Mouse (Mus musculus): Measurements from ENCODE around the gene Tspan7. TPM values are rescaled to one million over a fixed set of nuclear protein-coding genes. Genes with fewer than 3 reads are reported as not detected.

Gene Tspan7
- polyA plus RNA-seq, 1 experiment from 2014 or later = 74.7 TPM

GRCm38 (mm10) chrX:10485664-10486211 is 780 bp downstream of the Tspan7 start:
- Histone ChIP-seq H3K36me3 (ENCODE audit: control insufficient read depth, insufficient read depth, low read length) (no peaks in the 10 kb centered on the region), H3K4me3 (ENCODE audit: low read depth, low read length) (peak overlapping the region; percentile 50), H3K27me3 (ENCODE audit: control insufficient read depth, insufficient read depth, low read length) (peaks cover 3% of the 10 kb centered on the region; the same call in 1 of the 2 replicates), H3K27ac (ENCODE audit: low read depth, low read length) (no peak overlapping the region), H3K9me3 (replicated peaks; ENCODE audit: control insufficient read depth, low read length) (no peaks in the 10 kb centered on the region), H3K9ac (ENCODE audit: low read depth, low read length) (peak overlapping the region; percentile 54; the same call in 1 of the 2 replicates), H3K4me2 (peak overlapping the region; percentile 64), H3K4me1 (ENCODE audit: control insufficient read depth, insufficient read depth, low read length) (no peaks in the 10 kb centered on the region)
- WGBS (ENCODE audit: insufficient replicate concordance) = 13% methylated on average over 27 of the region's 27 CpGs
- ATAC-seq (replicated peaks; ENCODE audit: insufficient number of reproducible peaks, low FRiP score, low TSS enrichment) = peak; percentile 80

- Histone ChIP-seq H3K9ac (ENCODE audit: low read depth, low read length) (no peak overlapping the region), H3K4me1 (ENCODE audit: control insufficient read depth, insufficient read depth, low read length) (no peaks in the 10 kb centered on the region; the same call in 1 of the 2 replicates), H3K4me3 (ENCODE audit: low read depth, low read length) (no peak overlapping the region), H3K9me3 (replicated peaks; ENCODE audit: control insufficient read depth, low read length) (no peaks in the 10 kb centered on the region), H3K27ac (ENCODE audit: low read depth, low read length) (no peak overlapping the region), H3K27me3 (ENCODE audit: control insufficient read depth, insufficient read depth, low read length) (no peaks in the 10 kb centered on the region), H3K36me3 (ENCODE audit: control insufficient read depth, insufficient read depth, low read length) (no peaks in the 10 kb centered on the region), H3K4me2 (no peak overlapping the region)
- no peak for ATAC-seq (replicated peaks; ENCODE audit: insufficient number of reproducible peaks, low FRiP score, low TSS enrichment)
- 72% methylated on average over 2 of the region's 2 CpGs for WGBS (ENCODE audit: insufficient replicate concordance)
Measured at GRCm38 (mm10) chrX:10498580-10498979, 13.6 kb downstream of the Tspan7 start.

- no peak overlapping the region for H3K4me3 ChIP-seq (ENCODE audit: low read depth, low read length)
Measured at GRCm38 (mm10) chrX:10502616-10503015, 17.7 kb downstream of the Tspan7 start.

GRCm38 (mm10) chrX:10514417-10514816 is 29.5 kb downstream of the Tspan7 start:
- no peak overlapping the region for H3K4me3 ChIP-seq (ENCODE audit: low read depth, low read length)
- no peaks in the 10 kb centered on the region for H3K9me3 ChIP-seq (replicated peaks; ENCODE audit: control insufficient read depth, low read length)
- H3K27me3 ChIP-seq (ENCODE audit: control insufficient read depth, insufficient read depth, low read length) = no peaks in the 10 kb centered on the region
- no peaks in the 10 kb centered on the region for H3K36me3 ChIP-seq (ENCODE audit: control insufficient read depth, insufficient read depth, low read length)
- no peak overlapping the region for H3K9ac ChIP-seq (ENCODE audit: low read depth, low read length)
- H3K4me2 ChIP-seq = no peak overlapping the region
- H3K4me1 ChIP-seq (ENCODE audit: control insufficient read depth, insufficient read depth, low read length) = no peaks in the 10 kb centered on the region
- 38% methylated on average over 5 of the region's 5 CpGs for WGBS (ENCODE audit: insufficient replicate concordance)
- no peak overlapping the region for H3K27ac ChIP-seq (ENCODE audit: low read depth, low read length)
- ATAC-seq (replicated peaks; ENCODE audit: insufficient number of reproducible peaks, low FRiP score, low TSS enrichment) = no peak

More at GRCm38 (mm10) chrX:10502616-10503015, 17.7 kb downstream of the Tspan7 start:
- no peaks in the 10 kb centered on the region for H3K27me3 ChIP-seq (ENCODE audit: control insufficient read depth, insufficient read depth, low read length)
- no peak overlapping the region for H3K4me2 ChIP-seq
- no peaks in the 10 kb centered on the region for H3K36me3 ChIP-seq (ENCODE audit: control insufficient read depth, insufficient read depth, low read length)
- 21% methylated on average over 2 of the region's 2 CpGs for WGBS (ENCODE audit: insufficient replicate concordance)
- H3K27ac ChIP-seq (ENCODE audit: low read depth, low read length) = no peak overlapping the region
- no peaks in the 10 kb centered on the region for H3K9me3 ChIP-seq (replicated peaks; ENCODE audit: control insufficient read depth, low read length)
- ATAC-seq (replicated peaks; ENCODE audit: insufficient number of reproducible peaks, low FRiP score, low TSS enrichment) = no peak
- H3K4me1 ChIP-seq (ENCODE audit: control insufficient read depth, insufficient read depth, low read length) = no peaks in the 10 kb centered on the region; the same call in 1 of the 2 replicates
- H3K9ac ChIP-seq (ENCODE audit: low read depth, low read length) = no peak overlapping the region

GRCm38 (mm10) chrX:10514971-10515370 is 30.0 kb downstream of the Tspan7 start:
- H3K4me2 ChIP-seq = no peak overlapping the region
- H3K4me3 ChIP-seq (ENCODE audit: low read depth, low read length) = no peak overlapping the region
- H3K27ac ChIP-seq (ENCODE audit: low read depth, low read length) = no peak overlapping the region
- H3K4me1 ChIP-seq (ENCODE audit: control insufficient read depth, insufficient read depth, low read length) = no peaks in the 10 kb centered on the region
- H3K36me3 ChIP-seq (ENCODE audit: control insufficient read depth, insufficient read depth, low read length) = no peaks in the 10 kb centered on the region
- no peak for ATAC-seq (replicated peaks; ENCODE audit: insufficient number of reproducible peaks, low FRiP score, low TSS enrichment)
- H3K9ac ChIP-seq (ENCODE audit: low read depth, low read length) = no peak overlapping the region
- no peaks in the 10 kb centered on the region for H3K9me3 ChIP-seq (replicated peaks; ENCODE audit: control insufficient read depth, low read length)
- WGBS (ENCODE audit: insufficient replicate concordance) = 31% methylated on average over 3 of the region's 3 CpGs
- H3K27me3 ChIP-seq (ENCODE audit: control insufficient read depth, insufficient read depth, low read length) = no peaks in the 10 kb centered on the region

GRCm38 (mm10) chrX:10516448-10516847 is 31.5 kb downstream of the Tspan7 start:
- no peak for ATAC-seq (replicated peaks; ENCODE audit: insufficient number of reproducible peaks, low FRiP score, low TSS enrichment)
- no peaks in the 10 kb centered on the region for H3K36me3 ChIP-seq (ENCODE audit: control insufficient read depth, insufficient read depth, low read length)
- H3K4me3 ChIP-seq (ENCODE audit: low read depth, low read length) = no peak overlapping the region
- H3K4me2 ChIP-seq = no peak overlapping the region
- H3K4me1 ChIP-seq (ENCODE audit: control insufficient read depth, insufficient read depth, low read length) = no peaks in the 10 kb centered on the region
- WGBS (ENCODE audit: insufficient replicate concordance) = 76% methylated on average over 7 of the region's 7 CpGs
- H3K27me3 ChIP-seq (ENCODE audit: control insufficient read depth, insufficient read depth, low read length) = no peaks in the 10 kb centered on the region
- no peak overlapping the region for H3K27ac ChIP-seq (ENCODE audit: low read depth, low read length)
- no peaks in the 10 kb centered on the region for H3K9me3 ChIP-seq (replicated peaks; ENCODE audit: control insufficient read depth, low read length)
- H3K9ac ChIP-seq (ENCODE audit: low read depth, low read length) = no peak overlapping the region

GRCm38 (mm10) chrX:10516925-10517324 is 32.0 kb downstream of the Tspan7 start:
- Histone ChIP-seq H3K36me3 (ENCODE audit: control insufficient read depth, insufficient read depth, low read length) (no peaks in the 10 kb centered on the region), H3K4me1 (ENCODE audit: control insufficient read depth, insufficient read depth, low read length) (no peaks in the 10 kb centered on the region), H3K27ac (ENCODE audit: low read depth, low read length) (no peak overlapping the region), H3K9ac (ENCODE audit: low read depth, low read length) (no peak overlapping the region), H3K27me3 (ENCODE audit: control insufficient read depth, insufficient read depth, low read length) (no peaks in the 10 kb centered on the region), H3K4me2 (no peak overlapping the region), H3K9me3 (replicated peaks; ENCODE audit: control insufficient read depth, low read length) (no peaks in the 10 kb centered on the region), H3K4me3 (ENCODE audit: low read depth, low read length) (no peak overlapping the region)
- WGBS (ENCODE audit: insufficient replicate concordance) = 78% methylated on average over 6 of the region's 6 CpGs
- no peak for ATAC-seq (replicated peaks; ENCODE audit: insufficient number of reproducible peaks, low FRiP score, low TSS enrichment)

GRCm38 (mm10) chrX:10517756-10518155 is 32.8 kb downstream of the Tspan7 start:
- Histone ChIP-seq H3K27ac (ENCODE audit: low read depth, low read length) (no peak overlapping the region), H3K4me3 (ENCODE audit: low read depth, low read length) (no peak overlapping the region), H3K27me3 (ENCODE audit: control insufficient read depth, insufficient read depth, low read length) (no peaks in the 10 kb centered on the region), H3K9me3 (replicated peaks; ENCODE audit: control insufficient read depth, low read length) (no peaks in the 10 kb centered on the region), H3K4me1 (ENCODE audit: control insufficient read depth, insufficient read depth, low read length) (no peaks in the 10 kb centered on the region), H3K9ac (ENCODE audit: low read depth, low read length) (no peak overlapping the region), H3K4me2 (no peak overlapping the region), H3K36me3 (ENCODE audit: control insufficient read depth, insufficient read depth, low read length) (no peaks in the 10 kb centered on the region)
- no peak for ATAC-seq (replicated peaks; ENCODE audit: insufficient number of reproducible peaks, low FRiP score, low TSS enrichment)
- 79% methylated on average over 4 of the region's 4 CpGs for WGBS (ENCODE audit: insufficient replicate concordance)

- Histone ChIP-seq H3K36me3 (ENCODE audit: control insufficient read depth, insufficient read depth, low read length) (no peaks in the 10 kb centered on the region), H3K4me2 (no peak overlapping the region), H3K4me3 (ENCODE audit: low read depth, low read length) (no peak overlapping the region), H3K27ac (ENCODE audit: low read depth, low read length) (peak overlapping the region; percentile 22; the same call in 1 of the 2 replicates), H3K4me1 (ENCODE audit: control insufficient read depth, insufficient read depth, low read length) (no peaks in the 10 kb centered on the region), H3K27me3 (ENCODE audit: control insufficient read depth, insufficient read depth, low read length) (no peaks in the 10 kb centered on the region), H3K9ac (ENCODE audit: low read depth, low read length) (no peak overlapping the region), H3K9me3 (replicated peaks; ENCODE audit: control insufficient read depth, low read length) (no peaks in the 10 kb centered on the region)
- 43% methylated on average over 5 of the region's 5 CpGs for WGBS (ENCODE audit: insufficient replicate concordance)
- no peak for ATAC-seq (replicated peaks; ENCODE audit: insufficient number of reproducible peaks, low FRiP score, low TSS enrichment)
Measured at GRCm38 (mm10) chrX:10518510-10518909, 33.6 kb downstream of the Tspan7 start.
